ENCODE assay signal across 8 mouse cellular contexts in the genomic region with DNA sequence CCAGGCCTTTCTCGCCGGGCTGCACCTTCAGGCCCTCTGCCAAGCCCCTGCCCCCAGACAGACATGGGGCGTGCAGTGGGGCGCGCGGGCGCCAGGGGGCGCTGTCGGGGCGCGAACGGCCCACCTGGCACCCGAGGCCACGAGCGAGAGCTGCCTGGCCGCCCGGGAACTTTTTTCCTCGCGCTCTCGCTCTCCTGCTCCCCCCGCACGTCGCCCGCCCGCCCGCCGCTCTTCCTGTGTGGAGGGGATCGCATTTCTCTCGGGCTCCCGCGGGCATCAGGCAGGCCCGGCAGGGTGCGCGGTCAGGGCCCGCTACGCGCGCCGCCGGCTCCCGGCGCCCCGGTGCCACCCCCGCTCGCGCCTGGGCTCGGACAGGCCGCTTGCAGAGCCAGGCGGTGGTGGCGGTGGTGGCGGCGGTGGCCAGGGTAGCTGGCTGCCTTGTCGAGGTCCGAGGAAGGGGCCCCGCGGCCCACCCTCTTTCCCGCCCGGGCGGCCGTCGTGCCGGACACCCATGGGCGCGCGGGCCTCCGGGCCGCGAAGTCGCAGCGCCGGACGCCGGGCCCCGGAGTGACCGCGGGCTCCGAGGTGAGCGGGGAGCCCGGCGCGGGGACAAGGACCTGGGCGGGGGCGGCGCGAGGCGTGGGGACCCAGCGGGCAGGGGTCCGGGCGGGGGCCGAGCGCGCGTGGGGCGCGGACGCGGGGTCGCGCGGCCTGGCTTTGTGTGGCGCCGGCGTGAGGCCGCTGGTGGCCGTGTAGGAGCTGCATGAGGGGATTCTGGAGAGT. TPM values are rescaled to one million over a fixed set of nuclear protein-coding genes. Genes with fewer than 3 reads are reported as not detected.
DNase-seq lines count a peak whose midpoint lies in the region; ATAC-seq and TF ChIP-seq lines count a peak whose summit lies in the region.

Gene Rai1 (plus strand): TSS at position 204 of the 783 bp plus-strand sequence.

- ATAC-seq in cerebellum, adult (ENCODE audit: insufficient number of reproducible peaks, low FRiP score, low TSS enrichment) = no peak; the same call in 1 of the 2 replicates
- peak; percentile 81 for ATAC-seq in kidney, embryonic 14.5 days (ENCODE audit: low FRiP score, low TSS enrichment)
- ATAC-seq in limb, embryonic 15.5 days (ENCODE audit: insufficient number of reproducible peaks, low FRiP score, low TSS enrichment, low read depth) = peak; percentile 67
- ATAC-seq in midbrain, postnatal 0 days (ENCODE audit: low FRiP score) = peak; percentile 75

- peak; percentile 95 for DNase-seq in cerebellum, adult 11 months
- peak; percentile 87 to 92 for DNase-seq in heart, adult 9 months (ENCODE audit: low spot score in 2 of 2)
- DNase-seq in midbrain, postnatal 0 days (ENCODE audit: low spot score) = peak; percentile 90
- DNase-seq in spleen, postnatal 10 days (ENCODE audit: low spot score in 2 of 2) = peak; percentile 93 to 95

- peak within 1 kb of the TSS; percentile 91 for H3K4me2 ChIP-seq in kidney, embryonic 14.5 days (replicated peaks; ENCODE audit: low read depth, low read length)
- peak within 1 kb of the TSS; percentile 69 for H3K4me2 ChIP-seq in limb, embryonic 15.5 days
- peak within 1 kb of the TSS; percentile 69 for H3K4me2 ChIP-seq in midbrain, postnatal 0 days (ENCODE audit: low read depth, low read length, poor library complexity, severe bottlenecking)

- peak; percentile 54 for TF ChIP-seq POLR2A in embryonic fibroblast, embryonic 13.5 days (IDR thresholded peaks at IDR 0.05; ENCODE audit: low read depth, low read length)

- H3K27me3 ChIP-seq in kidney, embryonic 14.5 days (ENCODE audit: control insufficient read depth, insufficient read depth, low read length) = no peaks in the 10 kb centered on the region
- H3K27me3 ChIP-seq in limb, embryonic 15.5 days = no peaks in the 10 kb centered on the region
- H3K27me3 ChIP-seq in midbrain, postnatal 0 days (ENCODE audit: insufficient read depth, low read length) = no peaks in the 10 kb centered on the region

- peaks cover 21% of the 10 kb centered on the region for H3K4me1 ChIP-seq in embryonic fibroblast, embryonic 13.5 days (ENCODE audit: control insufficient read depth, insufficient read depth, low read length)
- H3K4me1 ChIP-seq in kidney, embryonic 14.5 days (ENCODE audit: control insufficient read depth, insufficient read depth, low read length) = peaks cover 34% of the 10 kb centered on the region
- peaks cover 47% of the 10 kb centered on the region for H3K4me1 ChIP-seq in limb, embryonic 15.5 days
- peaks cover 26% of the 10 kb centered on the region; the same call in 1 of the 2 replicates for H3K4me1 ChIP-seq in midbrain, postnatal 0 days (ENCODE audit: insufficient read depth, low read length)

- H3K36me3 ChIP-seq in kidney, embryonic 14.5 days (ENCODE audit: control insufficient read depth, insufficient read depth, low read length) = no peaks in the 10 kb centered on the region
- no peaks in the 10 kb centered on the region for H3K36me3 ChIP-seq in limb, embryonic 15.5 days
- H3K36me3 ChIP-seq in midbrain, postnatal 0 days (ENCODE audit: insufficient read depth, low read length) = no peaks in the 10 kb centered on the region

- under 1% methylated on average over 38 of the region's 105 CpGs for WGBS in kidney, embryonic 14.5 days
- 1% methylated on average over 76 of the region's 105 CpGs for WGBS in limb, embryonic 15.5 days
- WGBS in midbrain, postnatal 0 days = under 1% methylated on average over 50 of the region's 105 CpGs

- no peaks in the 10 kb centered on the region for H3K9me3 ChIP-seq in kidney, embryonic 14.5 days (ENCODE audit: control insufficient read depth, low read length)
- no peaks in the 10 kb centered on the region for H3K9me3 ChIP-seq in limb, embryonic 15.5 days
- H3K9me3 ChIP-seq in midbrain, postnatal 0 days (ENCODE audit: low read length) = no peaks in the 10 kb centered on the region

- peak within 1 kb of the TSS; percentile 100 for H3K9ac ChIP-seq in kidney, embryonic 14.5 days (ENCODE audit: low read depth, low read length)
- H3K9ac ChIP-seq in limb, embryonic 15.5 days = peak within 1 kb of the TSS; percentile 97
- H3K9ac ChIP-seq in midbrain, postnatal 0 days (replicated peaks; ENCODE audit: low read length, poor library complexity, severe bottlenecking) = peak within 1 kb of the TSS; percentile 100

- TF ChIP-seq CTCF in embryonic fibroblast, embryonic 13.5 days (IDR thresholded peaks at IDR 0.05; ENCODE audit: borderline replicate concordance, insufficient read depth, low read length) = peak; percentile 58
- peak; percentile 91 for TF ChIP-seq CTCF in midbrain, postnatal 0 days (IDR thresholded peaks at IDR 0.05)

- H3K27ac ChIP-seq in embryonic fibroblast, embryonic 13.5 days (ENCODE audit: insufficient read depth, low read length) = peak within 1 kb of the TSS; percentile 95
- peak within 1 kb of the TSS; percentile 92 for H3K27ac ChIP-seq in kidney, embryonic 14.5 days (ENCODE audit: low read depth, low read length)
- peak within 1 kb of the TSS; percentile 97 for H3K27ac ChIP-seq in limb, embryonic 15.5 days
- H3K27ac ChIP-seq in midbrain, postnatal 0 days (ENCODE audit: low read depth, low read length) = peak within 1 kb of the TSS; percentile 98

- H3K4me3 ChIP-seq in embryonic fibroblast, embryonic 13.5 days (ENCODE audit: insufficient read depth, low read length) = peak within 1 kb of the TSS; percentile 85
- peak within 1 kb of the TSS; percentile 96 for H3K4me3 ChIP-seq in kidney, embryonic 14.5 days (ENCODE audit: low read length)
- H3K4me3 ChIP-seq in limb, embryonic 15.5 days = peak within 1 kb of the TSS; percentile 97
- H3K4me3 ChIP-seq in midbrain, postnatal 0 days (ENCODE audit: low read depth, low read length) = peak within 1 kb of the TSS; percentile 97

RNA-seq across cellular contexts. Expression of gene Rai1, which starts in this region (rescaled TPM):
- 25.9 and 29.1 TPM in 2 replicates for polyA plus RNA-seq in embryonic fibroblast, embryonic 13.5 days (2011; ENCODE audit: insufficient read length, low read depth, missing spikeins)
- polyA plus RNA-seq in kidney, embryonic 14.5 days (2014; fragmentation: Nextera tagmentation; extraction: Ambion mirVana) = 29.1 and 34.4 TPM in 2 replicates
- 18.9 and 22.6 TPM in 2 replicates for polyA plus RNA-seq in limb, embryonic 15.5 days (2015; fragmentation: Nextera tagmentation; extraction: Ambion mirVana)
- total RNA-seq in midbrain, postnatal 0 days (2014; rRNA removed) = 50.7 and 66.8 TPM in 2 replicates
- 20.1 and 22.0 TPM in 2 replicates for polyA plus RNA-seq in midbrain, postnatal 0 days (2015; fragmentation: Nextera tagmentation; extraction: Ambion mirVana)
